Mouse (Mus musculus) ES-Bruce4 (cell line): ENCODE measurements at regions not wholly inside any gene's neighbourhood (a gene's known extent, or its start where the extent isn't known, plus 50 kb on each side); places are given as distances from the start of the nearest gene placed in this dataset.

Source experiments
- CTCF ChIP-seq: IDR thresholded peaks from one replicate; pipeline ENCODE4 v1.8.1; 2011; ENCODE audit warnings: low read depth, low read length
- EP300 ChIP-seq: IDR thresholded peaks from 2 replicates; pipeline ENCODE4 v1.6.1; 2011; ENCODE audit warnings: low read depth, low read length; ENCODE audit not compliant: insufficient read depth
- POLR2A ChIP-seq: IDR thresholded peaks from one replicate; pipeline ENCODE4 v1.8.1; 2011; ENCODE audit warnings: low read length; ENCODE audit not compliant: insufficient read depth

DNA sequence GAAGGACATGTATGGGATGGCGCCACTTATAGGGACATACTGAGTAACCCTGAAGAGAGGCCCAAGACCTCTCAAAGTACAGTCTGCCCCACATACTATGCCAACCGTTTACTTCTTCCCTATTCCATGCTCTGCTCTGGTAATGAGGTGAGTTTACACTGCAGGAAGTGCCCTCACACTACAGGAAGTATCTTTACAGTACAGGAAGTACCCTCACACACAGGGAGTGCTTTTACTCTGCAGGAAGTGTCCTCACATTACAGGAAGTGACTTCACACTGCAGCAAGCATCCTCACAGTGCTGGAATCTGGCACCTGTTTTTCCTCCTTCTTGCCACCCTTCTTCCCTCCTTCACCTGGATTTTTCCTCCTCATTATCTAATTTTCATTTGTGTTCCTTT is 331.4 kb downstream of the Fam49a start:
- TF ChIP-seq POLR2A (no peak), EP300 (no peak), CTCF (no peak)
